Mouse (Mus musculus) E14TG2a.4 (cell line): ENCODE measurements around the gene Setd1b.
A peak's percentile ranks its signal among the peaks of the same experiment; 100 is the strongest.

Source experiments
- H3K27me3 ChIP-seq: 2 replicates; pipeline ENCODE4 v1.6.1; 2014; ENCODE audit warnings: low read length, control low read depth; ENCODE audit not compliant: insufficient read depth
- H3K36me3 ChIP-seq: 2 replicates; pipeline ENCODE4 v1.6.1; 2014; ENCODE audit warnings: low read length, control low read depth; ENCODE audit not compliant: insufficient read depth
- H3K4me1 ChIP-seq: replicated peaks from 2 replicates; pipeline ENCODE4 v1.6.1; 2014; ENCODE audit warnings: low read depth, low read length, control low read depth
- H3K4me3 ChIP-seq: replicated peaks from 2 replicates; pipeline ENCODE4 v1.5.1; 2014; ENCODE audit warnings: mild to moderate bottlenecking, low read length
- H3K9me3 ChIP-seq: 2 replicates; pipeline ENCODE4 v1.6.1; 2014; ENCODE audit warnings: low read length, control low read depth
- CTCF ChIP-seq: conservative IDR thresholded peaks from 2 replicates; pipeline ENCODE4 v1.5.1; 2014; ENCODE audit warnings: low read length
- NANOG ChIP-seq: IDR thresholded peaks from 2 replicates; pipeline ENCODE4 v1.6.1; 2014; ENCODE audit warnings: borderline replicate concordance, low read length, mixed read lengths
- POU5F1 ChIP-seq: IDR thresholded peaks from 2 replicates; pipeline ENCODE4 v1.6.1; 2014; ENCODE audit warnings: low read length, borderline replicate concordance

The Setd1b gene

DNA sequence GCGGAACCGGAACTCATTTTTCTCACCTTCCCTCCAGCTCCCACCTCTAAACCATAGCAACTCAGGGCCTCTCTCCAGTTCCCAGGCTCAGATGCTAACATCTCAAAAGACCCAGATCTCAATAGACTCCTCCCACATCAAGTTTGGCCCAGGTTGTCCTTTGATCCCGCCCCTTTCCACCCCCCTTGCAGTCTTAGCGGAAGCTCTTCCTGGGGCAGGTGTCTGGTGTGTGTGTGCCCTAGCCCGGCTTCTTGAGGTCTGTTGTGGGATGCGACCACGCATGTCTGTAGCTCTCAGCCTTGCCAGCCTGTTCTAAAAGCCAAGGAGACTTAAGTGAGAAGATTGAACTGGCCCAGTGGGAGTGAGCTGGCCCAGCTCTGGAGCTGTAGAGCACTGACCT lies 8.6 kb downstream of the Setd1b start:
- Histone ChIP-seq H3K4me3 (peak overlapping the region; percentile 77), H3K4me1 (peaks cover 89% of the 10 kb centered on the region), H3K36me3 (peaks cover 77% of the 10 kb centered on the region), H3K9me3 (no peaks in the 10 kb centered on the region), H3K27me3 (peaks cover 8% of the 10 kb centered on the region; the same call in 1 of the 2 replicates)
- TF ChIP-seq NANOG (no peak), CTCF (no peak), POU5F1 (no peak)

DNA sequence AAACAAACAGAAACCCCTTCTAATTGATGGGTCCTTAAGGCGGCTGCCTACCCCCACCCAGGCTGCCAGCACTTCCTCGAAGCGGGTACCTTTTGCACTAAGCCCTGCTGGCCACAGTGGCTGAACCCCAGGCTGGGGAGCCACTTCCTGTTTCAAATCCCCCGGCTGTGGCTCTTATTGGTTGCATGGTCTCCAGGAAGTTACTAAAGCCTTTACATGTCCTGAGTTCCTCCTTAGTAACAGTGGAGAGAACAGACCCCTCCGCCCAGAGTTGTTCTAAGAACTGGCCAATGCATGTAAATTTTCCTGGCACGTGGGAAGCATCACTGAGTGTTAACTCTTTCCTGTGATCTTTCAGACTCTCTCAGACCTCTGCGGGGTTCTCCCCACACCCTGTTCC lies 9.1 kb downstream of the Setd1b start:
- TF ChIP-seq CTCF (no peak), NANOG (peak; percentile 42; the same call in 1 of the 2 replicates)
- Histone ChIP-seq H3K4me3 (peak overlapping the region; percentile 77), H3K27me3 (peaks cover 4% of the 10 kb centered on the region; the same call in 1 of the 2 replicates), H3K36me3 (peaks cover 75% of the 10 kb centered on the region), H3K9me3 (no peaks in the 10 kb centered on the region), H3K4me1 (peaks cover 88% of the 10 kb centered on the region)

DNA sequence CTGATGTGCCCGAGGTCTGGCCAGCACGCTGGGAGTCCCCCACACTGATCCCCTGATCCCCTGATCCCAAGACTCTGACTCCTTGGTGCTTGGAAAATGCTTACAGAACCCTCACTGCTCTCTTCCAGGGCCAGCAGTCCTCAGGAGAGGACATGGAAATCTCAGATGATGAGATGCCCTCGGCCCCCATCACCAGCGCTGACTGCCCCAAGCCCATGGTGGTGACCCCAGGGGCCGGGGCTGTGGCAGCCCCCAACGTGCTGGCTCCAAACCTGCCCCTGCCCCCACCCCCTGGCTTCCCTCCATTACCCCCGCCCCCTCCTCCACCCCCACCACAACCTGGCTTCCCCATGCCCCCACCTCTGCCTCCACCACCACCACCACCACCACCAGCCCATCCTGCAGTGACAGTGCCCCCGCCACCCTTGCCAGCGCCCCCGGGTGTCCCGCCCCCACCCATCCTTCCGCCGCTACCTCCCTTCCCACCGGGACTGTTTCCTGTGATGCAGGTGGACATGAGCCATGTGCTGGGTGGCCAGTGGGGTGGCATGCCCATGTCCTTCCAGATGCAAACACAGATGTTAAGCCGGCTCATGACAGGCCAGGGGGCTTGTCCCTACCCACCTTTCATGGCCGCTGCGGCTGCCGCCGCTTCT lies 9.8 kb downstream of the Setd1b start:
- H3K4me3 ChIP-seq: peak overlapping the region; percentile 77
- TF ChIP-seq POU5F1 (no peak), CTCF (no peak), NANOG (no peak)
- peaks cover 88% of the 10 kb centered on the region for H3K4me1 ChIP-seq
- peaks cover 75% of the 10 kb centered on the region for H3K36me3 ChIP-seq
- peaks cover 3% of the 10 kb centered on the region for H3K27me3 ChIP-seq
- no peaks in the 10 kb centered on the region for H3K9me3 ChIP-seq

DNA sequence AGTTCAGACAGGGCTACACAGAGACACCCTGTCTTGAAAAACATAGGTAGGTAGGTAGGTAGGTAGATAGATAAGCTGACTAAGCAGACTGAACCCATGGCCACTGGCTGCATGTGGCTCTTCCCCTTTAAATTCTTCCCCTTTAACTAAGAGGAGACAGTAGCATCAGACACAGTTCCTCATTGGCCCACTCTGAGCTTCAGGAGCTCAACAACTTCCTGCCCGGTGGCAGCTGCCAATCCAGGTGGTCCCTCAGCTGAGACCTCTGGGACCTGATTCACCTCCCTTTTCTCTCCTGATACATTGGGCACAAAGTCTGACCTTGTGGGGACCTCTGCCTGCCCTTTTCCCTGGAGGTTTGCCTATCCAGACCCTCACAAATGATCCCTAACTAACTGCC lies 10.9 kb downstream of the Setd1b start:
- peak overlapping the region; percentile 17; the same call in 1 of the 2 replicates for H3K4me3 ChIP-seq
- no peaks in the 10 kb centered on the region for H3K9me3 ChIP-seq
- TF ChIP-seq POU5F1 (no peak), CTCF (no peak), NANOG (no peak)
- H3K4me1 ChIP-seq: peaks cover 87% of the 10 kb centered on the region
- peaks cover 74% of the 10 kb centered on the region for H3K36me3 ChIP-seq
- H3K27me3 ChIP-seq: peaks cover 5% of the 10 kb centered on the region

DNA sequence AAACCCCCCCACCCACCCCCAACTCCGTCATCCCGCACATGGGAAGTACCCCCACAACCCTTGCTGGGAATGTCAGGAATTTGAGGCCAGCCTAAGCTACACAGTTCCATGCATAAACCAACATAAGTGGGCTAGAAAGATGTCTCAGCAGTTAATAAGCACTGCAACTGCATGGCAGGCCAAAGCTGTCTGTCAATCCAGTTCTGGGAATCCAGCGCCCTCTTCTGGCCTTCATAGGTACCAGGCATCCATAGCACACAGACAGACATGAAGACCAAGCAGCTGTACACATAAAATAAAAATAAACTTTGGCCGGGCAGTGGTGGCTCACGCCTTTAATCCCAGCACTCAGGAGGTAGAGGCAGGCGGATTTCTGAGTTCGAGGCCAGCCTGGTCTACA lies 13.4 kb downstream of the Setd1b start:
- H3K4me1 ChIP-seq: peaks cover 86% of the 10 kb centered on the region

DNA sequence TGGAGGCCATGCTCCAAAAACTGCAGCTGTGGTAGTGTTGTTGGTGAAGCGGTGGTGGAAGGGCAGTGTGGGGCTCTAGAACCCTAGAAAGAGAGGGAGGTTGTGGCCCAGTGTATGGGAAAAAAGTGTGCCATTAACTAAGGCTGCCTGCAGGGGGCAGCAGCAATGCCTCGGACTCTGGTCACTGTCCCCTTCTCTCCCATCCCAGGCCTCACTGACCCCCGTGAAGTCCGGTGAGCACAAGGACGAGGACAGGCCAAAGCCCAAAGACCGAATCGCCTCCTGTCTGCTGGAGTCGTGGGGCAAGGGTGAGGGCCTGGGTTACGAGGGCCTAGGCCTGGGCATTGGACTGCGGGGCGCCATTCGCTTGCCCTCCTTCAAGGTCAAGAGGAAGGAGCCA lies 14.8 kb downstream of the Setd1b start:
- H3K4me1 ChIP-seq: peaks cover 85% of the 10 kb centered on the region
- H3K4me3 ChIP-seq: peak overlapping the region; percentile 70
- peaks cover 85% of the 10 kb centered on the region for H3K36me3 ChIP-seq
- TF ChIP-seq NANOG: no peak
- peak; percentile 73 for TF ChIP-seq CTCF
- peaks cover 32% of the 10 kb centered on the region for H3K27me3 ChIP-seq
- H3K9me3 ChIP-seq: no peaks in the 10 kb centered on the region

More for the DNA sequence above, 13.4 kb downstream of the Setd1b start:
- no peak overlapping the region for H3K4me3 ChIP-seq
- peaks cover 23% of the 10 kb centered on the region for H3K27me3 ChIP-seq
- H3K36me3 ChIP-seq: peaks cover 81% of the 10 kb centered on the region
- H3K9me3 ChIP-seq: no peaks in the 10 kb centered on the region
- TF ChIP-seq NANOG: no peak
- TF ChIP-seq CTCF: peak; percentile 80
- TF ChIP-seq POU5F1: no peak

DNA sequence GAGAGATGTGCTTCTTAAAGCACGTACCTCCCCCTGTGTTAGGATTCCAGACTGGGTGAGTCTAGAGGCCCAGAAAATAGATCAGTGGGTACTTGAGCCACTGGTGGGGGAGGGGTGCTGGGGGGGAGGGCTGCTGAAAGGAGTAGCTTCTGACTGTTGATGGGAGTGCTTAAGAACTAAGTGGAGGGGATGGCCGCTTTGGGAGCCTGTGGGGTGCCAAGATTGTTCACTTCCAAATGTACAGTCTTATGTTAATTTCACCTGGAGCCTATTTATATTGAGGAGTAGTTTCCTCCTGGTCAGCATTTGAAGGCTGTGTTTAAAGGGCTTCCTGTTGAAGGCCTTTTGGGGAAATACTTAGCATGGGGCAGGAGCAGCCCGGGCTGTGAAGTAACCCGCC lies 16.0 kb downstream of the Setd1b start:
- H3K27me3 ChIP-seq: peaks cover 33% of the 10 kb centered on the region
- peaks cover 86% of the 10 kb centered on the region for H3K4me1 ChIP-seq
- H3K36me3 ChIP-seq: peaks cover 87% of the 10 kb centered on the region
- H3K9me3 ChIP-seq: no peaks in the 10 kb centered on the region
- TF ChIP-seq NANOG: peak; percentile 99
- no peak for TF ChIP-seq POU5F1
- H3K4me3 ChIP-seq: peak overlapping the region; percentile 70

DNA sequence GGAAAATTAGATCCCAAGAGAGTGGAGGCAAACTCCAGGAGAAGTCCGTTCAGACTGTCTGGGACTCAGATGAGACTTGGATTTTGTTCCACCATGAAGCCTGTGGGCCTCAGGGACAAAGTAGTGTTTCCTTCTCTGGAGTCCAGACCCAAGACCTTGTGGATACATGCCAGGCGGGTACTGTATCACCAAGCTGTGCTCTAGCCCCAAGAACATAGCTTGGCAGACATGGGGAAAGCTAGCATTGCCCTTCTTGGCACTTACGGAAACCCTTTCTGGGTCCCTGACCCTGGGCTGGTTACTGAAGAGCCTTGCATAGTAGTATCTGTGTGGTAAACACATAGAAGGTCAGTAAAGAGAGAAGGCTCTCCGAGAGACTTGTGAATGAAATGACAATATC lies 17.5 kb downstream of the Setd1b start:
- peak overlapping the region; percentile 63 for H3K4me3 ChIP-seq

DNA sequence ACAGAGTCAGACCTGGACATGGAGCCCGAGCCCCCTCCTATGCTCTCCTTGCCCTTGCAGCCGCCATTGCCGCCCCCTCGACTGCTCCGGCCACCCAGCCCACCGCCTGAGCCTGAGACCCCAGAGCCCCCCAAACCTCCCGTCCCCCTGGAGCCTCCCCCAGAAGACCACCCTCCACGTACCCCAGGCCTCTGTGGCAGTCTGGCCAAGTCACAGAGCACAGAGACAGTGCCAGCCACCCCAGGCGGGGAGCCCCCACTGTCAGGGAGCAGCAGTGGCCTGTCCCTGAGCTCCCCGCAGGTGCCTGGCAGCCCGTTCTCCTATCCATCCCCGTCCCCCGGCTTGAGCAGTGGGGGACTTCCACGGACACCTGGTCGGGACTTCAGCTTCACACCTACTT lies 17.9 kb downstream of the Setd1b start:
- Histone ChIP-seq H3K27me3 (peaks cover 42% of the 10 kb centered on the region), H3K9me3 (no peaks in the 10 kb centered on the region), H3K4me3 (peak overlapping the region; percentile 63), H3K36me3 (peaks cover 88% of the 10 kb centered on the region), H3K4me1 (peaks cover 77% of the 10 kb centered on the region)
- TF ChIP-seq POU5F1 (no peak), NANOG (no peak), CTCF (no peak)

More for the DNA sequence above, 17.5 kb downstream of the Setd1b start:
- H3K9me3 ChIP-seq: no peaks in the 10 kb centered on the region
- peaks cover 80% of the 10 kb centered on the region for H3K4me1 ChIP-seq
- no peak for TF ChIP-seq NANOG
- TF ChIP-seq CTCF: no peak
- TF ChIP-seq POU5F1: no peak
- H3K27me3 ChIP-seq: peaks cover 39% of the 10 kb centered on the region
- peaks cover 88% of the 10 kb centered on the region for H3K36me3 ChIP-seq
